Comparison of ENCODE assay signal across 8 mouse cellular contexts in the genomic region with DNA sequence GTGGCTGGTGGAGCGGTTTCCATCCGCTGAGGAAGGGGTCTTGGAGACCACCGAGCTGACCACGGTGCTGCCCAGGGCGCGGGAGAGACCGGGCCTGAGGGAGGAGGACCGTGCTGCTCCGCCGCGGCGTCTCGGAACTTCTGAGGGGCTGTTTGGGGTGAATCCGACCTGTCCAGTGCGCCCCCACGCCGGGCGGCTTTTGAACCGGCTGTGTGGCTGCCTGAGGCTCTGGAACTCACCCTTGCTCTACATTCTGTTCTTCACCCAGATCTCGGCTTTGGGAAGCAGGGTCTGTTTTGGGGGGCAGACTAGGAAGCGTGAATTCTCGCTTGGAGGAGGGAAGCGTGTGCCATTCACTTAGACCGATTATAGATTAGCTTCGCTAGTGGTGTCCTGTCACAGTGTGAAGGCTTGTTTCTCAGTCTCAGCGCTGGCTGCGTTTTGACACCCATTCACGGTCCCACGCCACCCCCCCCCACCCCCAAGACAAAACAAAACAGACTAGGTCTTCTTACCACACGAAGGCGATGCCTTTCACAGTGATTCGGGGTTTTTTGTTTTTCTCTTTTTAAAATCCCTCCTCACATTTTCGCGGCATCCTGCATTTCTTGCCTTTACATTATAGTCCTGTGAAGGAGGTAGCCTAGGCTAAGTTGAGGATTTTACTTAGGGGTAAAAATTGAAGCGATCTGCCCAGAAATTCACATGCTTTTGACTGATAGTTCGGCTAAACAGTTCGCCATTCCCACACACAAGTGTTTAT. TPM values are rescaled to one million over a fixed set of nuclear protein-coding genes. Genes with fewer than 3 reads are reported as not detected.
DNase-seq lines count a peak whose midpoint lies in the region; ATAC-seq lines count a peak whose summit lies in the region.

No protein-coding gene starts in this region.

- peak overlapping the region; percentile 77 for H3K4me3 ChIP-seq in lung, embryonic 15.5 days
- H3K4me3 ChIP-seq in forebrain, embryonic 15.5 days, result peak overlapping the region; percentile 78
- H3K4me3 ChIP-seq in limb, embryonic 15.5 days, result peak overlapping the region; percentile 92
- H3K4me3 ChIP-seq in neural tube, embryonic 13.5 days, result peak overlapping the region; percentile 67

- H3K4me2 ChIP-seq in lung, embryonic 15.5 days, result peak overlapping the region; percentile 64
- H3K4me2 ChIP-seq in forebrain, embryonic 15.5 days (replicated peaks), result peak overlapping the region; percentile 57
- H3K4me2 ChIP-seq in limb, embryonic 15.5 days, result peak overlapping the region; percentile 64
- peak overlapping the region; percentile 74 for H3K4me2 ChIP-seq in neural tube, embryonic 13.5 days

- no peaks in the 10 kb centered on the region for H3K36me3 ChIP-seq in lung, embryonic 15.5 days
- no peaks in the 10 kb centered on the region for H3K36me3 ChIP-seq in forebrain, embryonic 15.5 days
- H3K36me3 ChIP-seq in limb, embryonic 15.5 days, result no peaks in the 10 kb centered on the region; the same call in 1 of the 2 replicates
- H3K36me3 ChIP-seq in neural tube, embryonic 13.5 days, result 0 out of 2 replicates have a peak, but pooled peaks cover 6% of the 10 kb centered on the region

- H3K27me3 ChIP-seq in lung, embryonic 15.5 days, result no peaks in the 10 kb centered on the region
- no peaks in the 10 kb centered on the region for H3K27me3 ChIP-seq in forebrain, embryonic 15.5 days
- H3K27me3 ChIP-seq in limb, embryonic 15.5 days, result no peaks in the 10 kb centered on the region
- H3K27me3 ChIP-seq in neural tube, embryonic 13.5 days, result no peaks in the 10 kb centered on the region

- H3K9ac ChIP-seq in lung, embryonic 15.5 days, result peak overlapping the region; percentile 96
- H3K9ac ChIP-seq in forebrain, embryonic 15.5 days (replicated peaks), result peak overlapping the region; percentile 93
- peak overlapping the region; percentile 90 for H3K9ac ChIP-seq in limb, embryonic 15.5 days
- peak overlapping the region; percentile 97 for H3K9ac ChIP-seq in neural tube, embryonic 13.5 days

- H3K4me1 ChIP-seq in lung, embryonic 15.5 days, result peaks cover 5% of the 10 kb centered on the region; the same call in 1 of the 2 replicates
- peaks cover 14% of the 10 kb centered on the region for H3K4me1 ChIP-seq in forebrain, embryonic 15.5 days
- H3K4me1 ChIP-seq in limb, embryonic 15.5 days, result peaks cover 8% of the 10 kb centered on the region; the same call in 1 of the 2 replicates
- H3K4me1 ChIP-seq in neural tube, embryonic 13.5 days (replicated peaks), result peaks cover 19% of the 10 kb centered on the region

- H3K9me3 ChIP-seq in lung, embryonic 15.5 days, result no peaks in the 10 kb centered on the region
- H3K9me3 ChIP-seq in forebrain, embryonic 15.5 days, result no peaks in the 10 kb centered on the region
- H3K9me3 ChIP-seq in limb, embryonic 15.5 days, result no peaks in the 10 kb centered on the region
- H3K9me3 ChIP-seq in neural tube, embryonic 13.5 days, result no peaks in the 10 kb centered on the region

- no peak for DNase-seq in lung, adult 18-20 months
- DNase-seq in natural killer cell, adult 2 months (ENCODE audit: low spot score in 2 of 2), result no peak
- DNase-seq in layer of hippocampus, postnatal 25 days (ENCODE audit: extremely low spot score in 1 of 2, low spot score in 1 of 2), result no peak

- ATAC-seq in lung, embryonic 15.5 days (ENCODE audit: borderline replicate concordance, extremely low read depth, low FRiP score, low TSS enrichment), result peak; percentile 76; the same call in 1 of the 2 replicates
- ATAC-seq in activated CD4-positive, CD25-positive, alpha-beta regulatory T cell, adult 4 months, result peak; percentile 47
- ATAC-seq in forebrain, embryonic 15.5 days (replicated peaks), result peak; percentile 78; the same call in 1 of the 2 replicates
- ATAC-seq in limb, embryonic 15.5 days (ENCODE audit: insufficient number of reproducible peaks, low FRiP score, low TSS enrichment, low read depth), result peak; percentile 64
- ATAC-seq in neural tube, embryonic 13.5 days (ENCODE audit: low read depth), result peak; percentile 84

- H3K27ac ChIP-seq in lung, embryonic 15.5 days, result peak overlapping the region; percentile 90
- H3K27ac ChIP-seq in forebrain, embryonic 15.5 days (replicated peaks), result peak overlapping the region; percentile 94
- peak overlapping the region; percentile 96 for H3K27ac ChIP-seq in limb, embryonic 15.5 days
- peak overlapping the region; percentile 98 for H3K27ac ChIP-seq in neural tube, embryonic 13.5 days (replicated peaks)

- 2% methylated on average over 35 of the region's 37 CpGs for WGBS in lung, embryonic 15.5 days
- 5% methylated on average over 35 of the region's 37 CpGs for WGBS in forebrain, embryonic 15.5 days
- WGBS in limb, embryonic 15.5 days, result 5% methylated on average over 37 of the region's 37 CpGs
- 5% methylated on average over 37 of the region's 37 CpGs for WGBS in neural tube, embryonic 13.5 days

RNA-seq across cellular contexts. Expression of a gene that starts 0.6 kb away (rescaled TPM):
- polyA plus RNA-seq in lung, embryonic 15.5 days (2015; fragmentation: Nextera tagmentation; extraction: Ambion mirVana), result 30.1 and 31.8 TPM in 2 replicates
- 1 to 10 TPM; 8.0 to 8.8 TPM for polyA plus RNA-seq in activated CD4-positive, CD25-positive, alpha-beta regulatory T cell, adult 4 months (2017; shearing (Covaris generic))
- polyA plus RNA-seq in forebrain, embryonic 15.5 days (2015; fragmentation: Nextera tagmentation; extraction: Ambion mirVana), result 32.6 and 32.9 TPM in 2 replicates
- polyA plus RNA-seq in limb, embryonic 15.5 days (2015; fragmentation: Nextera tagmentation; extraction: Ambion mirVana), result 25.3 and 27.8 TPM in 2 replicates
- 23.6 and 23.8 TPM in 2 replicates for polyA plus RNA-seq in neural tube, embryonic 13.5 days (2015; fragmentation: Nextera tagmentation; extraction: Ambion mirVana)
- total RNA-seq in layer of hippocampus, postnatal 25 days (2021), result 10 to 100 TPM; 39.9 to 51.0 TPM

RNA-seq across cellular contexts. Expression of a gene that starts 14.0 kb away (rescaled TPM):
- polyA plus RNA-seq in lung, embryonic 15.5 days (2015; fragmentation: Nextera tagmentation; extraction: Ambion mirVana), result 98.5 and 99.6 TPM in 2 replicates
- polyA plus RNA-seq in activated CD4-positive, CD25-positive, alpha-beta regulatory T cell, adult 4 months (2017; shearing (Covaris generic)), result 10 to 100 TPM; 85.8 to 86.2 TPM
- polyA plus RNA-seq in forebrain, embryonic 15.5 days (2015; fragmentation: Nextera tagmentation; extraction: Ambion mirVana), result 225 and 229 TPM in 2 replicates
- 123 and 138 TPM in 2 replicates for polyA plus RNA-seq in limb, embryonic 15.5 days (2015; fragmentation: Nextera tagmentation; extraction: Ambion mirVana)
- polyA plus RNA-seq in neural tube, embryonic 13.5 days (2015; fragmentation: Nextera tagmentation; extraction: Ambion mirVana), result 301 TPM in 2 replicates
- total RNA-seq in layer of hippocampus, postnatal 25 days (2021), result 100 to 1,000 TPM; 475 to 529 TPM
